Mouse (Mus musculus) G1E (cell line): ENCODE data around the gene Filip1l.

Source experiments
- CTCF ChIP-seq: IDR thresholded peaks from 2 replicates; pipeline ENCODE4 v1.5.1; 2012; ENCODE audit warnings: low read depth, low read length, inconsistent platforms, mixed read lengths
- GATA1 ChIP-seq: IDR thresholded peaks from 2 replicates; pipeline ENCODE4 v1.6.1; 2012; ENCODE audit warnings: borderline replicate concordance, low read length, inconsistent platforms, mixed read lengths

DNA sequence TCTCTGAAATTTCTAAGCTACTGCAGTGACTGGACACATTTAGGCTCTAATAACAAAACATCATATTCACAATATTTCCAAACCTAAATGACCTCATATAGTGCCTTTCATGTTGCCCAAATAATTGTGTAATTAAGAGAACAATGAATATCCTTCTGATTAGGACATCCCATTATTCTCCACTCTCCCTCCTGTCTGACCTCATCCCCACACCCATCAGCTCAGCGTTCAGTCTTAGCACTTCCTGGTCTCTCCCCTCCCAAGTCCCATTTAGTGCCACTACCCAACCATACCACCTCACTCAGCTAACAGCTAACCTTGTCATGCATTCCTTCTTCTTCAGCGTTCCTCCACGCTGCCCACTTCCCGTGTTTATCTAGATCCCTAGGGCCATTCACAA lies 130.0 kb downstream of the Filip1l start:
- TF ChIP-seq CTCF (no peak), GATA1 (no peak)
